ENCODE assay signal across 9 mouse cellular contexts in the genomic region with DNA sequence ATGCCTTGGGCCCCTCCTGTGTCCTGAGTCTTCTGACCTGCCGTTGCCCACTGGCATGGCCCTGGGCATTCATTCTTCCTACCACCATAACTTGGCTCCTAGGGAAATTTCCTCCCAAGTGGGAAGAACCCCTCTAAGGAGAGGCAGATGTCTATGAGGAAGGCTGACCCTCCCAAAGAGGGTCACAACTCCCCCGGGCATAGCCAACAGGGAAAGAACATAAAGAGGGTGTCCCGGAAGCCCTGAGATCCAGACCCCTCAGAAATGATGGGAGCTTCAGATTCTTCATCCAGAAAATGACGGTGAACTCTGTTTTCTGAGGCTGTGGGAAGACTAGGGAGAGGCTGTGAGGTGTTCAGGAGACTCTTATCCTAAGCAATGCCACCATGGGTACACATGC. TPM values are rescaled to one million over a fixed set of nuclear protein-coding genes. Genes with fewer than 3 reads are reported as not detected.
DNase-seq lines count a peak whose midpoint lies in the region; ATAC-seq lines count a peak whose summit lies in the region.
"Had no signal": no experiment of that assay in that cellular context is flagged by ENCODE, and none has a peak within 500 bp of the region (broad histone marks: within the 10 kb centered on the region; RNA-seq: fewer than 3 reads in every experiment).

No protein-coding gene starts in this region.

- ATAC-seq in kidney, embryonic 14.5 days (ENCODE audit: low FRiP score, low TSS enrichment), result no peak
- ATAC-seq in midbrain, embryonic 12.5 days (ENCODE audit: low FRiP score, low read depth), result no peak

- 0 out of 2 replicates have a peak overlapping the region, but pooled peaks have one; percentile 7 for H3K27ac ChIP-seq in kidney, embryonic 14.5 days (ENCODE audit: low read depth, low read length)
- peak overlapping the region; percentile 59; the same call in 1 of the 2 replicates for H3K27ac ChIP-seq in embryonic facial prominence, embryonic 10.5 days (replicated peaks)
- H3K27ac ChIP-seq in hindbrain, embryonic 10.5 days, result peak overlapping the region; percentile 88
- H3K27ac ChIP-seq in midbrain, embryonic 12.5 days (replicated peaks), result peak overlapping the region; percentile 83

- DNase-seq in kidney, adult 11 months, result no peak
- no peak for DNase-seq in embryonic facial prominence, embryonic 10.5 days (ENCODE audit: low spot score)
- DNase-seq in hindbrain, embryonic 10.5 days (ENCODE audit: low spot score), result no peak
- no peak for DNase-seq in urinary bladder, adult 2 months (ENCODE audit: low spot score)
- DNase-seq in gastrocnemius, postnatal 4 days (ENCODE audit: low spot score in 2 of 2), result no peak
- DNase-seq in adrenal gland, postnatal 10 days, result no peak
- DNase-seq: adrenal gland, postnatal 25 days had no signal

- no peak overlapping the region for H3K4me3 ChIP-seq in kidney, embryonic 14.5 days (ENCODE audit: low read length)
- no peak overlapping the region for H3K4me3 ChIP-seq in embryonic facial prominence, embryonic 10.5 days
- H3K4me3 ChIP-seq in hindbrain, embryonic 10.5 days, result no peak overlapping the region
- H3K4me3 ChIP-seq in midbrain, embryonic 12.5 days, result no peak overlapping the region

- H3K9ac ChIP-seq in kidney, embryonic 14.5 days (ENCODE audit: low read depth, low read length), result 0 out of 2 replicates have a peak overlapping the region, but pooled peaks have one; percentile 28
- no peak overlapping the region for H3K9ac ChIP-seq in midbrain, embryonic 12.5 days (replicated peaks)

- H3K9me3 ChIP-seq in kidney, embryonic 14.5 days (ENCODE audit: control insufficient read depth, low read length), result no peaks in the 10 kb centered on the region
- H3K9me3 ChIP-seq in embryonic facial prominence, embryonic 10.5 days, result no peaks in the 10 kb centered on the region
- no peaks in the 10 kb centered on the region for H3K9me3 ChIP-seq in hindbrain, embryonic 10.5 days
- H3K9me3 ChIP-seq in midbrain, embryonic 12.5 days, result no peaks in the 10 kb centered on the region

- 81% methylated on average over 4 of the region's 4 CpGs for WGBS in kidney, embryonic 14.5 days
- 80% methylated on average over 4 of the region's 4 CpGs for WGBS in embryonic facial prominence, embryonic 10.5 days
- WGBS in hindbrain, embryonic 10.5 days, result 86% methylated on average over 4 of the region's 4 CpGs
- WGBS in midbrain, embryonic 12.5 days, result 88% methylated on average over 4 of the region's 4 CpGs

- no peaks in the 10 kb centered on the region for H3K36me3 ChIP-seq in kidney, embryonic 14.5 days (ENCODE audit: control insufficient read depth, insufficient read depth, low read length)
- H3K36me3 ChIP-seq in embryonic facial prominence, embryonic 10.5 days (replicated peaks), result no peaks in the 10 kb centered on the region
- no peaks in the 10 kb centered on the region for H3K36me3 ChIP-seq in hindbrain, embryonic 10.5 days
- H3K36me3 ChIP-seq in midbrain, embryonic 12.5 days, result no peaks in the 10 kb centered on the region

- no peaks in the 10 kb centered on the region for H3K27me3 ChIP-seq in kidney, embryonic 14.5 days (ENCODE audit: control insufficient read depth, insufficient read depth, low read length)
- peaks cover 18% of the 10 kb centered on the region; the same call in 1 of the 2 replicates for H3K27me3 ChIP-seq in embryonic facial prominence, embryonic 10.5 days (replicated peaks; ENCODE audit: low read depth, poor library complexity, severe bottlenecking)
- peaks cover 4% of the 10 kb centered on the region for H3K27me3 ChIP-seq in hindbrain, embryonic 10.5 days (ENCODE audit: insufficient read depth, poor library complexity, severe bottlenecking)
- peaks cover 9% of the 10 kb centered on the region; the same call in 1 of the 2 replicates for H3K27me3 ChIP-seq in midbrain, embryonic 12.5 days

- no peak overlapping the region for H3K4me2 ChIP-seq in kidney, embryonic 14.5 days (replicated peaks; ENCODE audit: low read depth, low read length)
- H3K4me2 ChIP-seq in midbrain, embryonic 12.5 days (replicated peaks), result no peak overlapping the region

- H3K4me1 ChIP-seq in kidney, embryonic 14.5 days (ENCODE audit: control insufficient read depth, insufficient read depth, low read length), result peaks cover 38% of the 10 kb centered on the region
- H3K4me1 ChIP-seq in embryonic facial prominence, embryonic 10.5 days, result peaks cover 52% of the 10 kb centered on the region
- H3K4me1 ChIP-seq in hindbrain, embryonic 10.5 days (replicated peaks), result peaks cover 82% of the 10 kb centered on the region
- peaks cover 68% of the 10 kb centered on the region for H3K4me1 ChIP-seq in midbrain, embryonic 12.5 days

RNA-seq across cellular contexts. Expression of gene Chit1, which starts 15.3 kb away (rescaled TPM):
- 0.14 and 0.28 TPM in 2 replicates for polyA plus RNA-seq in kidney, embryonic 14.5 days (2014; fragmentation: Nextera tagmentation; extraction: Ambion mirVana)
- 0.09 TPM in 1 of 2 replicates, not detected in the other for polyA plus RNA-seq in embryonic facial prominence, embryonic 10.5 days (2016; fragmentation: Nextera tagmentation; extraction: Ambion mirVana)
- not detected in 2 replicates for polyA plus RNA-seq in hindbrain, embryonic 10.5 days (2016; fragmentation: Nextera tagmentation; extraction: Ambion mirVana)
- not detected in 2 replicates for polyA plus RNA-seq in midbrain, embryonic 12.5 days (2016; fragmentation: Nextera tagmentation; extraction: Ambion mirVana)
- 0.04 TPM in 1 of 2 replicates, not detected in the other for polyA plus RNA-seq in urinary bladder, adult 2 months (2012; rRNA removed)
- total RNA-seq in gastrocnemius, postnatal 4 days (2021), result under 1 TPM; 0.16 to 0.27 TPM
- under 1 TPM in 1 of 2 experiments, not detected in 1; 0.15 TPM for total RNA-seq in adrenal gland, postnatal 10 days (2021)
- total RNA-seq: adrenal gland, postnatal 25 days had no signal

RNA-seq across cellular contexts. Expression of gene Btg2, which starts 16.8 kb away (rescaled TPM):
- polyA plus RNA-seq in kidney, embryonic 14.5 days (2014; fragmentation: Nextera tagmentation; extraction: Ambion mirVana), result 20.8 and 28.6 TPM in 2 replicates
- polyA plus RNA-seq in embryonic facial prominence, embryonic 10.5 days (2016; fragmentation: Nextera tagmentation; extraction: Ambion mirVana), result 32.5 and 40.4 TPM in 2 replicates
- 100.0 and 117 TPM in 2 replicates for polyA plus RNA-seq in hindbrain, embryonic 10.5 days (2016; fragmentation: Nextera tagmentation; extraction: Ambion mirVana)
- 162 and 172 TPM in 2 replicates for polyA plus RNA-seq in midbrain, embryonic 12.5 days (2016; fragmentation: Nextera tagmentation; extraction: Ambion mirVana)
- polyA plus RNA-seq in urinary bladder, adult 2 months (2012; rRNA removed), result 48.4 and 67.8 TPM in 2 replicates
- 10 to 100 TPM; 22.4 to 26.7 TPM for total RNA-seq in gastrocnemius, postnatal 4 days (2021)
- 10 to 100 TPM; 32.4 to 58.1 TPM for total RNA-seq in adrenal gland, postnatal 10 days (2021)

RNA-seq across cellular contexts. Expression of gene Fmod, which starts 58.7 kb away (rescaled TPM):
- 1.7 and 4.0 TPM in 2 replicates for polyA plus RNA-seq in kidney, embryonic 14.5 days (2014; fragmentation: Nextera tagmentation; extraction: Ambion mirVana)
- 2.0 and 2.2 TPM in 2 replicates for polyA plus RNA-seq in embryonic facial prominence, embryonic 10.5 days (2016; fragmentation: Nextera tagmentation; extraction: Ambion mirVana)
- 3.6 and 9.8 TPM in 2 replicates for polyA plus RNA-seq in hindbrain, embryonic 10.5 days (2016; fragmentation: Nextera tagmentation; extraction: Ambion mirVana)
- 10.9 and 15.0 TPM in 2 replicates for polyA plus RNA-seq in midbrain, embryonic 12.5 days (2016; fragmentation: Nextera tagmentation; extraction: Ambion mirVana)
- 14.0 and 18.9 TPM in 2 replicates for polyA plus RNA-seq in urinary bladder, adult 2 months (2012; rRNA removed)
- 100 to 1,000 TPM; 108 to 184 TPM for total RNA-seq in gastrocnemius, postnatal 4 days (2021)
- total RNA-seq in adrenal gland, postnatal 10 days (2021), result 10 to 100 TPM; 17.4 to 22.2 TPM

Comparison
In these comparisons a context has a peak if more than half of its experiments do, and no peak if none do; other contexts are left out.
1. H3K27ac ChIP-seq: peak in every context shown above with its lines; median percentile 88 in hindbrain, embryonic 10.5 days; 83 in midbrain, embryonic 12.5 days; 59 in embryonic facial prominence, embryonic 10.5 days; 7 in kidney, embryonic 14.5 days.